Mouse (Mus musculus) embryonic stem cell, embryonic (primary cell): Measurements from ENCODE around the gene Areg.

Experiments
- CTCF ChIA-PET, 4 experiments: fragments of 300-600 bp in 2 of 4; fragments of 350-600 bp in 2 of 4; sonication (Branson Sonifier 250); formaldehyde crosslinking; loops; one replicate each; lab custom pipeline; 2022; ENCODE audit warnings: inconsistent platforms in 2 of 4; lab: Charles Lee
- POLR2A ChIA-PET, 4 experiments: fragments of 300-600 bp in 2 of 4; fragments of 350-600 bp in 2 of 4; sonication (Branson Sonifier 250); formaldehyde crosslinking; loops; one replicate each; lab custom pipeline; 2022; ENCODE audit warnings: antibody characterized with exemption in 4 of 4, inconsistent platforms in 1 of 4; lab: Charles Lee

Gene Areg

DNA sequence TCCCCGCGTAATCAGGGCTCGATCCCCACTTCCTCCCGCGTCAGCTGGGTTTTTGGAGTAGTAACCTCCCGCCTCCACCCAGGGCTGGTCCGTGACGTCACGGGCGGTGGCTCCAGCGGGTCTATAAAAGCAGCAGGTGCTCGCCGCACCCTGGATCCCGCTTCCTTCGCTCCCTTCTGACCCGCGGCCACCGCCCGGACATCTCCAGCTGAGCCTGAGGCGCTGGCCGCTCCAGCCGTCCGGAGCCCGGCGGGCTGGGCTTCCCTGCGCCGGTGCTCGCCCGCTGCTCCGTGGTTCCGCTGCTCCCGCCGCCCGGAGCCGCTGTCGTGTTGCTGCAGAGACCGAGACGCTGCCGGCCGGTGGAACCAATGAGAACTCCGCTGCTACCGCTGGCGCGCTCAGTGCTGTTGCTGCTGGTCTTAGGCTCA, at the start of gene Areg:
Areg (plus strand) TSS at position 154 of the 428 bp plus-strand sequence.
- CTCF ChIA-PET = interaction anchor here in 2 of 4 experiments (0.7 to 1.0 kb wide), 2 partner anchors 36 to 1247 kb away, joined by 3 read pairs; no protein-coding TSS in a partner anchor
- POLR2A ChIA-PET = interaction anchor here in 1 of 4 experiments (0.9 kb wide), 1 partner anchor 55 kb away, joined by 3 read pairs; no protein-coding TSS in a partner anchor

GRCm38 (mm10) chr5:91090301-91090700, 49.1 kb upstream of the Areg start:
- POLR2A ChIA-PET = no interaction called here
- CTCF ChIA-PET = interaction anchor here in 1 of 4 experiments (0.5 to 0.6 kb wide), 2 partner anchors 1219 to 1292 kb away, joined by 3 read pairs; no protein-coding TSS in a partner anchor

- ChIA-PET CTCF (no interaction called here), POLR2A (no interaction called here)
Observed at GRCm38 (mm10) chr5:91097911-91098614, 41.3 kb upstream of the Areg start.

GRCm38 (mm10) chr5:91101742-91102141, 37.7 kb upstream of the Areg start:
- POLR2A ChIA-PET = no interaction called here
- CTCF ChIA-PET = no interaction called here

GRCm38 (mm10) chr5:91103943-91104665, 35.3 kb upstream of the Areg start:
- ChIA-PET CTCF (no interaction called here), POLR2A (interaction anchor here in 1 of 4 experiments (0.7 kb wide), 1 partner anchor 1664 kb away, joined by 3 read pairs; no protein-coding TSS in a partner anchor)

DNA sequence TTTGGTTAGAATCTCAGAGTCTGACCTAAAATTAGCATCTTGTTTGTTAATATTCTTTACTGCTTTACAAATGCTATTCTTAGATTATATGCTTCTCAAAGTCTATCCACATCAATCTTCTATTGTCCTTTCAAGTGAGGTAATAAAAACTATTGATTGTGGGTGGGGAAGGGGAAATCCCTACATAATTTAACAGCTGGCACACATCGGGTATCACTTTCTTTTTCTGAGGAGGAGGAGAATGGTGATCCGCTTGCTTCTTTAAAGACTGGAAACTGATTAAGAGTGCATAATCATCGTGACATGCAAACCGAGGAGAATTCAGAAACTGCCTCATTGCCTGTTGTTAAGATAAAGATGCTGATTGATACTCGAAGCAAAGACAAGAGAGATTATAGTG, 33.2 kb upstream of the Areg start:
- ChIA-PET POLR2A (no interaction called here), CTCF (no interaction called here)

GRCm38 (mm10) chr5:91110023-91110670, 29.3 kb upstream of the Areg start:
- POLR2A ChIA-PET = no interaction called here
- CTCF ChIA-PET = interaction anchor here in 1 of 4 experiments (0.6 kb wide), 1 partner anchor 79 kb away, joined by 3 read pairs; no protein-coding TSS in a partner anchor

DNA sequence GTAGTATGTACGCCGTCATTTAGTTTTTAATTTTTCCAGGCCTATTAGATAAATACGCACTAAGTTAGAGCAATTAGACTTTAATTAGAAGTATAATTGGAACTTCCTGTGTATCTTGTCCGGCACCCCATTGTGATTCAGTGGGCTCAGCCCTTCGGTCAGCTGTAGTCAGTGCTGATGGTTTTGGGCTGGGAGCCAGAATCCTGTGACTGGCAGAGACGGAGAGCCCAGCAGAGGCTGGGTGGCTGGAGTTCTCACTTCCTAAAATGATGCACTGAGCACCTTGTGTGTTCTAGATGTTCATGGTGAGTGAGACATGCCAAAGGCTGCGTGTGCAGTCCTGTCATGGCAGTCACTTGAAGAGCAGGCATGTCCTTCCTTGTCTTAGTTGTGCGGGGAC, 28.4 kb upstream of the Areg start:
- POLR2A ChIA-PET = no interaction called here
- CTCF ChIA-PET = no interaction called here

DNA sequence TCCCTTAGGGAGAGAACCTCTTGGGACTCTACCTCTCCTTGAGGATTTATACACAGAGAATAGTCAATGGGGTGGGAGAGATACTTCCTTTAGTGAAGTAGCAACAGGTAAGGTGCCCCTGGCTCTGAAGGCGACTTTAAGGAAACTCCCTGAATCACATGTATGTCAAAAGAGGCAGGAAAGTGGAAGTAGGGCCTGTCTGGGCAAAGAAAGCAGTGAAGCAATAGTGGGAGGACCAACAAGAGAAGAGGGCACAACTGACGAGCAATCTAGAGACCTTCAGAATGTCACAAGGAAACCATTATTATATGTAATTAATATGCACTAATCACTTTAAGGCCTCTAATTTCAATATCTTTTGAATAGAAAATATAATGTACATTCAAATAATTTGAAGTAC, 25.4 kb upstream of the Areg start:
- ChIA-PET POLR2A (no interaction called here), CTCF (no interaction called here)

- ChIA-PET POLR2A (no interaction called here), CTCF (no interaction called here)
Observed at GRCm38 (mm10) chr5:91114574-91114973, 24.8 kb upstream of the Areg start.

DNA sequence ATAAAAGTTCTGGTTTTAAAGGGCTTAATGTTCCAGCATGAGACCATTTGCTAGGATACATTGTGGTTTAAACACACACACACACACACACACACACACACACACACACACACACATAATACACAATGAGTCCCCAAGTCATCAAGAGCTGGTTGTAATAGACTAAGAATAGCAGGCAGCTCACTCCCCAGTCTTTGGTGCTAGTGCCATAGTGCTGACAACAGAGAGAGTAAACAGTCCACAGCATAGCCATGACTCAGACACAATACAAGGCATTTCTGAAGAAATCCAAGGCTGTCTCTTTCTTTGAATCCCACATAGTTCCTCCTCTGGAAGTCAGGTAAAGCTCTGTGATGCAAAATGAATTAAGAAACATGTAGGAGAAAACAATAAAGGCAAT, 20.8 kb upstream of the Areg start:
- ChIA-PET CTCF (no interaction called here), POLR2A (no interaction called here)

DNA sequence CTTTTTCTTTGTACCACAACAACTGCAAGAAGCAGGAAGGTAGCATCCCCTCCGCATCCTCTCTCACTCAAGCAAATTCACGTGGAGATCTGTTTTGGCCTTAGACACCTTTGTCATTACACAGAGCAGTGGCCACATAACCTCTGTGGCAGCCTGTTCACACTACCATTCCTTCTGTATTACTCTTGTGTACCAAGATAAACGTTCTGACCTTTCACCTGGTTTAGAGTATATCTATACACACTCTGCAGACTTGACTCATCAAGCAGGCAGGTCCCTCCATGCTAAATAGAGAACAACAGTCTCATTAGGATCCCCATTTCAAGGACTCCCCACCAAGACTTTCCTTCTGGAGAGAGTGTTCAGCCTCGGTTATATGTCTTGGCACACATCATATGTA, 16.0 kb upstream of the Areg start:
- ChIA-PET POLR2A (no interaction called here), CTCF (interaction anchor here in 2 of 4 experiments (0.6 kb wide), 2 partner anchors 50 to 111 kb away, joined by 3 to 20 read pairs; no protein-coding TSS in a partner anchor)

DNA sequence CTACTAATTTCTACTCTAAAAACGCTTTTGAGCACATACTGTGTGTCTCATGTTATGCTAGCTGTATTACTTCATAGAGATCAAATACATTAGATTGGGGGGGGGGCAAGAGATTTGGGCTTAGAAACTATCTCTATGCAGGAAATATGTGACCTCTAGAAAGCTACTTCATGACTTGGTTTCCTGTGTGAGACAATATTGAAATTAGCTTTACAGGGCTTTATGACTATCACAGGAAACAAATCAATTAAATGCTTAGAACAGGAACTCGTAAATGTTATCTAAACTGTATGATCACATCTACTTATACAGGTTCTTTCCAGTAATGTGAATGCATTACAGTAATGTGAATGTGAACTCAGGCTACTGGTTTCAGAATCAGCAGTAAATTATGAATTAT, 15.3 kb upstream of the Areg start:
- CTCF ChIA-PET = interaction anchor here in 2 of 4 experiments (0.6 kb wide), 2 partner anchors 49 to 112 kb away, joined by 3 to 20 read pairs; no protein-coding TSS in a partner anchor
- POLR2A ChIA-PET = no interaction called here

DNA sequence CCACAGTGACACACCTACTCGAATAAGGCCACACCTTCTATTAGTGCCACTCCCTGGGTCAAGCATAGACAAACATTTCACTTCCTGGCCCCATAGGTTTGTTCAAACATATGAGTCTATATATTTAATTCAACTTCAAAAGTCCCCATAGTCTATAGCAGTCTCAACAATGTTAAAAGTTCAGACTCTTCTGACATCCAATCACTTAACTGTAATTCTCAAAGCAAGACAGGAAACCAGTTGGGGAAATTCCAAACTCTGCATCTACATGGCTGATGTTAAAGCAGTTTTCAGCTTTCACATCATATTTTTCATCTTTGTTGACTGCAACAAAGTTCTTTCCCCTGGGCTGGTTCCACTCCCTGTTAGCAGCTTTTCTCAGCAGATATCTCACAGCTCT, 12.8 kb upstream of the Areg start:
- ChIA-PET CTCF (no interaction called here), POLR2A (no interaction called here)

DNA sequence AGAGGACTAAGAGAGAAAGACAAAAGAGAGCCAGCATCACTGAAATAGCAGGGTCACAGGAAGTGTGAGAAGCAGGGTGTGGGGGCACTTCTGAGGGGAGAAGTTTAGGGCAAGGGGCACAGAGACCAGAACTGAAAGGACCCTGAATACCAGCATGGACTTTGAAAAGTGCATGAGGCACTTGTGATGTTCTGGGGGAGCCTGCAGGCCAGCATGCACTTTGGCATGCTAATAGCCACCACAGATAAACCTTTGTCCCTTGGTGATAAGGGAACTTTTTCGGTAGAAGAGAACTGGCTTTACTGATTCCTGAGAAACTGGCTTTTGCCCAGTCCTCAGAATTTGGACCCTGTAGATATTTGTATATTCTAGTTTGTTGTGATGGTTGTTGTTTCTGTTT, 4.4 kb upstream of the Areg start:
- ChIA-PET POLR2A (no interaction called here), CTCF (no interaction called here)

DNA sequence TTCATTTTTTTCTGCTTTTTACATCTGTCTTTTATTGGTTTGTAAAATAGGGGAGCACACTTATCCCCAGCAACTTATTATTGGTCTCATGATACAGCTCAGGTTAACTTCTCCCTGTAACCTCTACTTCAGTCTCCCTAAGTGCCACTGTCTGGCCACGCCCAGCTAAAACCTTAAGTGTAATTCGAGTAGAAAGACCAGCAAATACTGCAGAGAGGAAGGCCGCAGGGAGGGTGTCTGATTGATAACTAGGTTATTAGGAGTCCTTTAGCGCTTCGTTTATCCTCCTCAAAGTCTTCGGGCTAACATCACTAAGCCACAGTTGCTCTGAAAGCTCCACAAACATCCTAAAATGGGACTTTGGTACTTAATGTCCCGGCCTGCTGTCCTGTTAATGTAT, 429 bp upstream of the Areg start:
- ChIA-PET POLR2A (interaction anchor here in 1 of 4 experiments (0.9 kb wide), 1 partner anchor 55 kb away, joined by 3 read pairs; no protein-coding TSS in a partner anchor), CTCF (interaction anchor here in 1 of 4 experiments (1.0 kb wide), 1 partner anchor 37 kb away, joined by 3 read pairs; no protein-coding TSS in a partner anchor)

GRCm38 (mm10) chr5:91140896-91141448, 1.6 kb downstream of the Areg start:
- ChIA-PET CTCF (interaction anchor here in 1 of 4 experiments (0.6 kb wide), 1 partner anchor 16 kb away, joined by 7 read pairs; no protein-coding TSS in a partner anchor), POLR2A (no interaction called here)

GRCm38 (mm10) chr5:91144971-91145370, 5.6 kb downstream of the Areg start:
- POLR2A ChIA-PET = no interaction called here
- CTCF ChIA-PET = no interaction called here

DNA sequence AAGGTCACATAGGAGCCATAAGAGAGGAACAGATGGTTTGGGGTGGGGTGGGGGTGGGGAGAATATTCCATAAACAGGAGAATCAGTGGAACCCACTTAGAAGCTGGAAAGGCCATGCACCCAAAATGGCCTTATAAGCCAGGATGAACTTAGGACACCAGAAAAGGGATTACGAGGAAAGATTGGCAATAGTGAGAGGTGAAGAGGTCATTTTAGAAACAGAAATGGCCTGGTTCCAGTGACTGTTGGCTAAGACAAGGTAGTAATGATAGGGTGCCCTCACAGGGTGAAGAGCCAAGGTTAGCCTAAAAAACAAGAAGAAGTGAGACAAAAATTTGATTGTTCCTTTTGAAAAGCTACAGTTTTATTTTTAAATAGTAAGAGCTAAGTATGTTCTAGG, 7.6 kb downstream of the Areg start:
- POLR2A ChIA-PET = no interaction called here
- CTCF ChIA-PET = no interaction called here
